Mouse (Mus musculus) testis, adult 2 months (tissue): Measurements from ENCODE around the gene Msh5.

ENCODE experiments used
- CTCF ChIP-seq: fragments of 200-500 bp; IDR thresholded peaks from 2 replicates; pipeline ENCODE4 v1.5.1; 2012; ENCODE audit warnings: low read depth, mild to moderate bottlenecking, inconsistent platforms, low read length, moderate library complexity; ENCODE audit not compliant: control insufficient read depth, insufficient read depth, insufficient replicate concordance
- POLR2A ChIP-seq: fragments of 200-500 bp; IDR thresholded peaks from 2 replicates; pipeline ENCODE4 v1.6.1; 2012; ENCODE audit warnings: low read depth, mild to moderate bottlenecking, inconsistent platforms, low read length, moderate library complexity; ENCODE audit not compliant: control insufficient read depth

- TF ChIP-seq POLR2A (no peak), CTCF (no peak)
Observed at GRCm38 (mm10) chr17:35085208-35085865, 38.8 kb upstream of the Msh5 start, which contains the start of gene Ly6g6f.
